Mouse (Mus musculus): Measurements from ENCODE around the gene Cdc37. TPM values are rescaled to one million over a fixed set of nuclear protein-coding genes. Genes with fewer than 3 reads are reported as not detected.
A peak's percentile ranks its signal among the peaks of the same experiment; 100 is the strongest.
"Not testable (repeated sequence)": the region's sequence is repeated elsewhere in the genome, so short reads cannot be mapped to it uniquely, and the experiment has no call there.

The Cdc37 gene
- polyA plus RNA-seq (2014; fragmentation: Nextera tagmentation; extraction: Ambion mirVana): 297 and 318 TPM in 2 replicates

- ATAC-seq (ENCODE audit: low FRiP score) (peak; percentile 97), DNase-seq (ENCODE audit: low spot score, missing footprints) (peak; percentile 100)
- no peaks in the 10 kb centered on the region; the same call in 1 of the 2 replicates for H3K27me3 ChIP-seq (ENCODE audit: control insufficient read depth, insufficient read depth, low read length)
- peak within 1 kb of the TSS; percentile 91 for H3K9ac ChIP-seq (ENCODE audit: low read length)
- H3K27ac ChIP-seq (ENCODE audit: low read depth, low read length): no peak within 1 kb of the TSS; the same call in 1 of the 2 replicates
- peak within 1 kb of the TSS; percentile 83 for H3K4me3 ChIP-seq (ENCODE audit: low read depth, low read length)
- no peaks in the 10 kb centered on the region for H3K36me3 ChIP-seq (ENCODE audit: control insufficient read depth, insufficient read depth, low read length)
- peak within 1 kb of the TSS; percentile 58 for H3K4me2 ChIP-seq
- no peaks in the 10 kb centered on the region for H3K9me3 ChIP-seq (ENCODE audit: control insufficient read depth, low read length)
- H3K4me1 ChIP-seq (ENCODE audit: control insufficient read depth, insufficient read depth, low read length): peaks cover 23% of the 10 kb centered on the region
- 3% methylated on average over 56 of the region's 56 CpGs for whole genome bisulfite sequencing
Measured at GRCm38 (mm10) chr9:21149654-21150419, at the start of gene Cdc37. Gene Cdc37, minus strand, starts transcription at chr9:21149982.

DNA sequence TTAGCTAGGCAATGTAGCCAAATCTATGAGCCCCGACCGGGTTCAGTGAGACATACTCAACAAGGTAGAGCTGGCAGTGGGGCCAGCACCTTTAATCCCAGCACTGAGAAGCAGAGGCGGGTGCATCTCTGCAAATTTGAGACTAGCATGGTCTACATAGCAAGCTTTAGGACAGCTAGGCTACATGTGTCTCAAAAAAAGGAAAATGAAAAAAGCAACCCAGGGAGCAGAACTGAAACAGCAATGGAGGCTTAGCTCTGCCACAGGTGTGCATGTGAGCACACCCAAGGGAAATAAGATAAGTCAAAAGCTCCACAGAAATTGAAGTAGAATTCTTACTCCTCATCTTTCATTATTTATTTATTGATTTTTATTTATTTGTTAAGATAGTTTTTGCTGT lies 49.2 kb upstream of the Cdc37 start:
- Histone ChIP-seq H3K4me3 (ENCODE audit: low read depth, low read length) (no peak overlapping the region), H3K36me3 (ENCODE audit: control insufficient read depth, insufficient read depth, low read length) (no peaks in the 10 kb centered on the region), H3K4me1 (ENCODE audit: control insufficient read depth, insufficient read depth, low read length) (peaks cover 23% of the 10 kb centered on the region), H3K9me3 (ENCODE audit: control insufficient read depth, low read length) (no peaks in the 10 kb centered on the region), H3K27me3 (ENCODE audit: control insufficient read depth, insufficient read depth, low read length) (no peaks in the 10 kb centered on the region), H3K27ac (ENCODE audit: low read depth, low read length) (no peak overlapping the region), H3K9ac (ENCODE audit: low read length) (no peak overlapping the region), H3K4me2 (no peak overlapping the region)
- WGBS: 78% methylated on average over 3 of the region's 3 CpGs
- DNase-seq (ENCODE audit: low spot score, missing footprints) (no peak), ATAC-seq (ENCODE audit: low FRiP score) (no peak)

GRCm38 (mm10) chr9:21197981-21198380 lies 48.2 kb upstream of the Cdc37 start:
- ATAC-seq (ENCODE audit: low FRiP score) (peak; percentile 86), DNase-seq (ENCODE audit: low spot score, missing footprints) (peak; percentile 91)
- H3K4me2 ChIP-seq: peak overlapping the region; percentile 44
- H3K4me3 ChIP-seq (ENCODE audit: low read depth, low read length): peak overlapping the region; percentile 30; the same call in 1 of the 2 replicates
- WGBS: 11% methylated on average over 4 of the region's 4 CpGs
- no peaks in the 10 kb centered on the region for H3K36me3 ChIP-seq (ENCODE audit: control insufficient read depth, insufficient read depth, low read length)
- H3K4me1 ChIP-seq (ENCODE audit: control insufficient read depth, insufficient read depth, low read length): peaks cover 23% of the 10 kb centered on the region
- no peaks in the 10 kb centered on the region for H3K9me3 ChIP-seq (ENCODE audit: control insufficient read depth, low read length)
- H3K27me3 ChIP-seq (ENCODE audit: control insufficient read depth, insufficient read depth, low read length): no peaks in the 10 kb centered on the region
- no peak overlapping the region for H3K27ac ChIP-seq (ENCODE audit: low read depth, low read length)
- H3K9ac ChIP-seq (ENCODE audit: low read length): no peak overlapping the region

DNA sequence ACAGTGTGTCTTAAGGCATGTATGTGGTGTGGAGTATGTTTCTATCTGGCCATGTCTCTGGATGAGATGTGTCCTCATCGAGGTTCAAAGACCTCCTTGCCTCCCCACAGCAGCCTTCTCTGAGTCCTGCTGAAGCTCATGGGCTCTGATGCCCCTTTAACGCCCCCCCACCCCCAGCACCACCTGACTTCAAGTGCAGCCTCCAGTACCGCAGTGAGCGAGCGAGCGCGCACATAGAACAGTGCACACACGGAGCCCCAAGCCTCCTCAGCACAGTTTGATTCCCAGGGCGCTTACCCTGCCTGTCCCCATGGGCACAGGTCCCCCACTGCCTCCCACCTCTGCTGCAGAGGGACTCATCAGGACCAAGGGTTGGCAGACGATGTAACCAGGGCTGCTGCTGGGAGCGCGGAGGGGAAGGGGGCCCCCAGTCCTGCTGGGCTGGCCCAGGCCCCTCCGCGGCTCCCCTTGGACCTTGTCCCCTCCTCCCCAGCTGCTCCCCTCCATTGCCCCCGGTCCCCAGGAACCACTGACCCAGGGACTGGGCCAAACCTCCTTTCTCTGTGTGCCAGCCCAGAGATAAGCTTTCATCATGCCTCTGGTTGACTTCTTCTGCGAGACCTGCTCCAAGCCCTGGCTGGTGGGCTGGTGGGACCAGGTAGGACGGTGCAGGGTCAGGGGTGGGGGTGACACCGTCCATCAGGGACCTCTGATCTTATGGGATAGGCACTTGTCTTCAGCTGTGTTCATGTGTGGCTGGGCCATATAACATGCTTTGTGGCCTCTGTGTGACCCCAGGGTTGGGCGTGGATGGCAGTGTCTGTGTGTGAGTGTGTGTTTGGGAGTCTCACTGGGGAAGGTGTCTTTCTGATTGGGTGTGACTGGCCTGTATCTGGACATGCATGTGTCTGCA lies 47.0 kb upstream of the Cdc37 start:
- DNase-seq (ENCODE audit: low spot score, missing footprints): peak; percentile 85
- H3K4me3 ChIP-seq (ENCODE audit: low read depth, low read length): peak overlapping the region; percentile 30
- no peaks in the 10 kb centered on the region for H3K27me3 ChIP-seq (ENCODE audit: control insufficient read depth, insufficient read depth, low read length)
- peak; percentile 45 for ATAC-seq (ENCODE audit: low FRiP score)
- H3K4me2 ChIP-seq: peak overlapping the region; percentile 44
- WGBS: 30% methylated on average over 19 of the region's 19 CpGs
- H3K9ac ChIP-seq (ENCODE audit: low read length): peak overlapping the region; percentile 40
- H3K27ac ChIP-seq (ENCODE audit: low read depth, low read length): no peak overlapping the region; the same call in 1 of the 2 replicates
- peaks cover 23% of the 10 kb centered on the region for H3K4me1 ChIP-seq (ENCODE audit: control insufficient read depth, insufficient read depth, low read length)
- no peaks in the 10 kb centered on the region for H3K36me3 ChIP-seq (ENCODE audit: control insufficient read depth, insufficient read depth, low read length)
- no peaks in the 10 kb centered on the region for H3K9me3 ChIP-seq (ENCODE audit: control insufficient read depth, low read length)

DNA sequence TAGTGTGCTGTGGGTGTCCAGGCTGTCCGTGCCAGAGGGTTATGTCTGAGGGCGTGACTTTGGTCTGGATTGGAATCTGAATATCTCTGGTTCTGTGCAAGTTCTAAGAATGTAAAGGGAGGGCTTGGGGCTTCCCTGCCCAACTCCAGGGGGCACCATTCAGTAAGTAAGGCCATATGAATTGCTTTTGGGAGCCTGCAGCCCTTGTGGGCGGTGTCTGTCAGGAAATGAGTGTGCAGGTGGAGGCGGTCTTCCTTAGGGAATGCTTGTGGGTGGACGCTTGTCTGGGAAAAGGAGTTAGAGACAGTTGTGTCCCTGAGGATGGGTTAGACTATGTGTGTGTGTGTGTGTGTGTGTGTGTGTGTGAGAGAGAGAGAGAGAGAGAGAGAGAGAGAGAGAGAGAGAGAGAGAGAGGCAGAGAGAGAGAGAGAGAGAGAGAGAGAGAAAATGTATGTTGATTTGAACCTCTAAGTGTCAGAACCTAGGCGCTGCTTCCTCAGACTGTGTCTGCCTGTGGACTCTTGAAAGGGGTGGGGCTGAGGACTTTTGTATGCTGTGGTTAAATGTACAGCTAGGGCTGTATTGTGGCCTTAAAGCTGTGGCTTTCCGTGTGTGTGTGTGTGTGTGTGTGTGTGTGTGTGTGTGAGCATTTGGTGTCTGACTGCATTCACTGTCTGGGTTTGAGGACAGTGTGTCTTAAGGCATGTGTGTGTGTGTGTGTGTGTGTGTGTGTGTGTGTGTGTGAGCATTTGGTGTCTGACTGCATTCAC lies 46.1 kb upstream of the Cdc37 start:
- not testable (repeated sequence) for ATAC-seq (ENCODE audit: low FRiP score); H3K4me2 ChIP-seq; H3K9ac ChIP-seq (ENCODE audit: low read length); H3K27ac ChIP-seq (ENCODE audit: low read depth, low read length); H3K9me3 ChIP-seq (ENCODE audit: control insufficient read depth, low read length); H3K36me3 ChIP-seq (ENCODE audit: control insufficient read depth, insufficient read depth, low read length); H3K27me3 ChIP-seq (ENCODE audit: control insufficient read depth, insufficient read depth, low read length); H3K4me3 ChIP-seq (ENCODE audit: low read depth, low read length)
- peaks cover 23% of the 10 kb centered on the region for H3K4me1 ChIP-seq (ENCODE audit: control insufficient read depth, insufficient read depth, low read length)
- 62% methylated on average over 7 of the region's 7 CpGs for WGBS
- peak; percentile 76 for DNase-seq (ENCODE audit: low spot score, missing footprints)

- H3K4me1 ChIP-seq (ENCODE audit: control insufficient read depth, insufficient read depth, low read length): peaks cover 23% of the 10 kb centered on the region
- DNase-seq (ENCODE audit: low spot score, missing footprints) (peak; percentile 68), ATAC-seq (ENCODE audit: low FRiP score) (no peak)
- H3K4me3 ChIP-seq (ENCODE audit: low read depth, low read length): no peak overlapping the region
- no peak overlapping the region for H3K9ac ChIP-seq (ENCODE audit: low read length)
- no peaks in the 10 kb centered on the region for H3K36me3 ChIP-seq (ENCODE audit: control insufficient read depth, insufficient read depth, low read length)
- no peak overlapping the region for H3K27ac ChIP-seq (ENCODE audit: low read depth, low read length)
- H3K27me3 ChIP-seq (ENCODE audit: control insufficient read depth, insufficient read depth, low read length): no peaks in the 10 kb centered on the region
- H3K9me3 ChIP-seq (ENCODE audit: control insufficient read depth, low read length): no peaks in the 10 kb centered on the region
- WGBS: 79% methylated on average over 4 of the region's 4 CpGs
- H3K4me2 ChIP-seq: no peak overlapping the region
Measured at GRCm38 (mm10) chr9:21194787-21195493, 45.2 kb upstream of the Cdc37 start.

DNA sequence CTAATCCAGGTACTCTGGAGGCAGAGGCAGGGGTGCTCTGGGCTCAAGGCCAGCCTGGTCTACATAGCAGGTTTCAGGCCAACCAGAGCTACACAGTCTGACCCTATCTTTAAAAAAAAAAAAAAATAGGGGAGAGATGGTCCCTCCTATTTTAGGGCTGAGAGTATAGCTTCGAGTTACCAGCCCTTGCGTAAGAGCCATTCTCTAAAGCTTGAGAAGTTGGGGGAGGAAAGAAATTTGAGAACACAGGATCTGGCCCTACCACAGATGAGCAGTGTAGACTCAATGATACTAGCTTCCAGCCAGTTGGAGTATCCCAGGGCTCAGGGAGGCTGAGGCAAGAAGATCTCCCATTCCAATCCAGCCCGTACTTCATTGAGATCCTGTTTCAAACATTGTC lies 44.0 kb upstream of the Cdc37 start:
- ATAC-seq (ENCODE audit: low FRiP score) (no peak), DNase-seq (ENCODE audit: low spot score, missing footprints) (no peak)
- no peaks in the 10 kb centered on the region for H3K27me3 ChIP-seq (ENCODE audit: control insufficient read depth, insufficient read depth, low read length)
- peaks cover 23% of the 10 kb centered on the region for H3K4me1 ChIP-seq (ENCODE audit: control insufficient read depth, insufficient read depth, low read length)
- no peaks in the 10 kb centered on the region for H3K36me3 ChIP-seq (ENCODE audit: control insufficient read depth, insufficient read depth, low read length)
- H3K9me3 ChIP-seq (ENCODE audit: control insufficient read depth, low read length): no peaks in the 10 kb centered on the region
- 83% methylated on average over 3 of the region's 3 CpGs for WGBS
- H3K9ac ChIP-seq (ENCODE audit: low read length): no peak overlapping the region
- H3K4me3 ChIP-seq (ENCODE audit: low read depth, low read length): no peak overlapping the region
- no peak overlapping the region for H3K27ac ChIP-seq (ENCODE audit: low read depth, low read length)
- H3K4me2 ChIP-seq: no peak overlapping the region

DNA sequence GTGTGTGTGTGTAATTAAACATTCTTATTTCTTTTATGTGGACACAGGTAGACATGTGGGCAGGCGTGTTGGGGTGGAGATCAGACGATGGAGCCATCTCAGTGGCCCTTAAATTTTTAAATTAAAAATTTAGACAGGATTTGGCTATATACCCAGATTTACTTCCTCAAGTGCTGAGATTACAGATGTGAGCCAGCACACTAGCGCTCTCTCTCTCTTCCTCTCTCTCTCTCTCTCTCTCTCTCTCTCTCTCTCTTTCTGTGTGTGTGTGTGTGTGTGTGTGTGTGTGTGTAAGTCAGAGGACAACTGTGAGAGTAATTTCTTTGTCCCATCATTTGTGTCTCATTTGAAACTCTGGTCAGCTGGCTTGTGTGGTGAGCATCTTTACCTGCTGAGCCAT lies 40.9 kb upstream of the Cdc37 start:
- Histone ChIP-seq H3K4me2 (no peak overlapping the region), H3K9ac (ENCODE audit: low read length) (no peak overlapping the region), H3K4me1 (ENCODE audit: control insufficient read depth, insufficient read depth, low read length) (peaks cover 1% of the 10 kb centered on the region), H3K4me3 (ENCODE audit: low read depth, low read length) (no peak overlapping the region), H3K36me3 (ENCODE audit: control insufficient read depth, insufficient read depth, low read length) (no peaks in the 10 kb centered on the region), H3K27me3 (ENCODE audit: control insufficient read depth, insufficient read depth, low read length) (no peaks in the 10 kb centered on the region), H3K9me3 (ENCODE audit: control insufficient read depth, low read length) (no peaks in the 10 kb centered on the region), H3K27ac (ENCODE audit: low read depth, low read length) (no peak overlapping the region)
- peak; percentile 70 for DNase-seq (ENCODE audit: low spot score, missing footprints)
- 81% methylated on average over 3 of the region's 3 CpGs for WGBS
- no peak for ATAC-seq (ENCODE audit: low FRiP score)

Data from midbrain, embryonic 11.5 days (tissue).